In the genomic region with DNA sequence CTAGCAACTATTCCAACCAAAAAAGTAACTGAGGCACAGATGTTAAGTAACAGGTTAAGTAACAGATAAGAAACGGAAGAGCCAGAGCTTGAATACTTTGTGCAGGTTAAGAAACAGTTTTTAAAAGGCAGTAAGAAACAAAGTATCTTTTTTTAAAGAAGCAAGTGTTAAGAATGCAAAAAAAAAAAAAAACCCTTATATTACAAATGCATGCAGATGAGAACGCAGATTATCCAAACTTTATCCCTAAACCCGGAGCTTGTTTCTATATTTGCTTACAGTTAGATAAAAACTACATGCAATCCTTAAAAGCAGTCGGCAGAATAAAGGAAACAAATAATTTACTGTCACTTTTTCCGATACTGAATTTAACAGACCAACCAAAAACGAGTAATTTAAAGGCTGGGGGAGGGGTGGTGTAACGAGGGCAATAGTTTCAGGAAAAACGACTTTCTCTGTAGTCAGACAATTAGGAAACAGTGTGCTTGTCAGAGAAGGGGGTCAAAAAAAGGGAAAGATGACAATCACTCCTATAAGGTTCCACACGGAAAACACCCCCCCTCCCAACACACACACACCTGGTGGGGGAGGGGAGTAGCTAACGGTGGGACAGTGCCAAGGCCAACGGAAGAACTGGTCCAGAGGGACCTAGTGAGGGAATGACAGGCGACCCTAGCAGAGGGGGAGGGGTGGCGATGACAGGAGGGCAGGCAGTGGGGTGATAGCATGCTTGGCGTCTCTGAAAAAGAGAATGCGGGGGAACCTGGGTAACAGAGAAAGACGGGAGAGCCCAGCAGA, we compare ENCODE assay signal across 8 mouse cellular contexts. TPM values are rescaled to one million over a fixed set of nuclear protein-coding genes. Genes with fewer than 3 reads are reported as not detected.
A peak's percentile ranks its signal among the peaks of the same experiment; 100 is the strongest.
DNase-seq lines count a peak whose midpoint lies in the region; ATAC-seq and TF ChIP-seq lines count a peak whose summit lies in the region.

No protein-coding gene starts in this region.

- H3K9ac ChIP-seq in forebrain, postnatal 0 days: peak overlapping the region; percentile 85
- H3K9ac ChIP-seq in hindbrain, embryonic 16.5 days (ENCODE audit: low read depth, low read length): peak overlapping the region; percentile 82

- H3K9me3 ChIP-seq in forebrain, postnatal 0 days (ENCODE audit: low read length): no peaks in the 10 kb centered on the region
- no peaks in the 10 kb centered on the region for H3K9me3 ChIP-seq in hindbrain, embryonic 16.5 days (ENCODE audit: control insufficient read depth, low read length)

- TF ChIP-seq CTCF in cerebellum, adult 2 months (IDR thresholded peaks at IDR 0.05; ENCODE audit: borderline replicate concordance, insufficient read depth, low read depth, low read length): no peak
- TF ChIP-seq CTCF in forebrain, postnatal 0 days (IDR thresholded peaks at IDR 0.05; ENCODE audit: low read depth): no peak

- peak overlapping the region; percentile 81; the same call in 1 of the 2 replicates for H3K27ac ChIP-seq in cerebellum, adult 2 months (ENCODE audit: insufficient read depth, low read length)
- peak overlapping the region; percentile 96; the same call in 1 of the 2 replicates for H3K27ac ChIP-seq in forebrain, postnatal 0 days (ENCODE audit: low read depth, low read length)
- H3K27ac ChIP-seq in hindbrain, embryonic 16.5 days (ENCODE audit: low read depth, low read length): peak overlapping the region; percentile 94

- H3K4me1 ChIP-seq in cerebellum, adult 2 months (ENCODE audit: control insufficient read depth, insufficient read depth, low read length): no peaks in the 10 kb centered on the region; the same call in 1 of the 2 replicates
- peaks cover 14% of the 10 kb centered on the region for H3K4me1 ChIP-seq in forebrain, postnatal 0 days (ENCODE audit: insufficient read depth)
- H3K4me1 ChIP-seq in hindbrain, embryonic 16.5 days (ENCODE audit: control insufficient read depth, insufficient read depth, low read depth, low read length): peaks cover 22% of the 10 kb centered on the region

- H3K4me3 ChIP-seq in cerebellum, adult 2 months (replicated peaks; ENCODE audit: insufficient read depth, low read depth, low read length): peak overlapping the region; percentile 74
- peak overlapping the region; percentile 96 for H3K4me3 ChIP-seq in forebrain, postnatal 0 days (ENCODE audit: low read depth, low read length)
- peak overlapping the region; percentile 86 for H3K4me3 ChIP-seq in hindbrain, embryonic 16.5 days (ENCODE audit: low read length)

- peak overlapping the region; percentile 95 for H3K4me2 ChIP-seq in forebrain, postnatal 0 days (ENCODE audit: low read depth)
- peak overlapping the region; percentile 81 for H3K4me2 ChIP-seq in hindbrain, embryonic 16.5 days (ENCODE audit: low read length)

- DNase-seq in NIH3T3 (ENCODE audit: low read depth): peak; percentile 21
- peak; percentile 56 to 61 for DNase-seq in cerebellum, adult 2 months
- peak; percentile 16 for DNase-seq in forebrain, postnatal 0 days
- DNase-seq in left cerebral cortex, postnatal 10 days (ENCODE audit: extremely low spot score in 1 of 2, low spot score in 2 of 2): peak; percentile 19 to 74
- DNase-seq in right cerebral cortex, postnatal 25 days: peak; percentile 22

- intact Hi-C loops in left cerebral cortex, postnatal 10 days (cut with DNase I): no loop called here

- no peak for TF ChIP-seq POLR2A in cerebellum, adult 2 months (IDR thresholded peaks at IDR 0.05; ENCODE audit: borderline replicate concordance, insufficient read depth, low read length)

- no peak for ATAC-seq in forebrain, postnatal 0 days
- ATAC-seq in hindbrain, embryonic 16.5 days: peak; percentile 0; the same call in 1 of the 2 replicates
- peak; percentile 12 for ATAC-seq in megakaryocyte progenitor cell, adult 5-6 weeks (replicated peaks; ENCODE audit: poor library complexity)
- ATAC-seq in activated CD4-positive, CD25-positive, alpha-beta regulatory T cell, adult 4 months: no peak

- H3K36me3 ChIP-seq in forebrain, postnatal 0 days (ENCODE audit: insufficient read depth): peaks cover 2% of the 10 kb centered on the region
- peaks cover under 1% of the 10 kb centered on the region for H3K36me3 ChIP-seq in hindbrain, embryonic 16.5 days (ENCODE audit: control insufficient read depth, insufficient read depth, low read length)

- no peaks in the 10 kb centered on the region for H3K27me3 ChIP-seq in cerebellum, adult 2 months (ENCODE audit: control insufficient read depth, insufficient read depth, low read length)
- no peaks in the 10 kb centered on the region for H3K27me3 ChIP-seq in forebrain, postnatal 0 days (ENCODE audit: insufficient read depth, low read length)
- H3K27me3 ChIP-seq in hindbrain, embryonic 16.5 days (replicated peaks; ENCODE audit: control insufficient read depth, insufficient read depth, low read length): no peaks in the 10 kb centered on the region

- WGBS in cerebellum, adult 2 months: 4% methylated on average over 16 of the region's 16 CpGs
- WGBS in forebrain, postnatal 0 days: 4% methylated on average over 16 of the region's 16 CpGs
- 4% methylated on average over 16 of the region's 16 CpGs for WGBS in hindbrain, embryonic 16.5 days

RNA-seq across cellular contexts. Expression of a gene that starts 1.0 kb away (rescaled TPM):
- polyA plus RNA-seq in cerebellum, adult 2 months (2012; rRNA removed): 10.3 and 10.4 TPM in 2 replicates
- total RNA-seq in forebrain, postnatal 0 days (2014; rRNA removed): 13.8 and 13.9 TPM in 2 replicates
- 2.2 and 2.6 TPM in 2 replicates for polyA plus RNA-seq in forebrain, postnatal 0 days (2015; fragmentation: Nextera tagmentation; extraction: Ambion mirVana)
- polyA plus RNA-seq in hindbrain, embryonic 16.5 days (2015; fragmentation: Nextera tagmentation; extraction: Ambion mirVana): 4.3 and 5.0 TPM in 2 replicates
- total RNA-seq in left cerebral cortex, postnatal 10 days (2021): 10 to 100 TPM; 13.1 to 14.4 TPM
- total RNA-seq in megakaryocyte progenitor cell, adult 5-6 weeks (2015): 28.5 and 29.3 TPM in 2 replicates
- total RNA-seq in megakaryocyte progenitor cell, adult 5-6 weeks (2017): 12.6 and 19.9 TPM in 2 replicates
- 1 to 10 TPM; 8.9 to 9.8 TPM for polyA plus RNA-seq in activated CD4-positive, CD25-positive, alpha-beta regulatory T cell, adult 4 months (2017; shearing (Covaris generic))

RNA-seq across cellular contexts. Expression of a gene that starts 1.3 kb away (rescaled TPM):
- polyA plus RNA-seq in cerebellum, adult 2 months (2012; rRNA removed): 39.3 and 40.4 TPM in 2 replicates
- total RNA-seq in forebrain, postnatal 0 days (2014; rRNA removed): 79.0 and 82.9 TPM in 2 replicates
- polyA plus RNA-seq in forebrain, postnatal 0 days (2015; fragmentation: Nextera tagmentation; extraction: Ambion mirVana): 45.3 and 50.9 TPM in 2 replicates
- polyA plus RNA-seq in hindbrain, embryonic 16.5 days (2015; fragmentation: Nextera tagmentation; extraction: Ambion mirVana): 59.4 and 68.2 TPM in 2 replicates
- 10 to 100 TPM; 53.6 to 58.1 TPM for total RNA-seq in left cerebral cortex, postnatal 10 days (2021)
- 119 and 134 TPM in 2 replicates for total RNA-seq in megakaryocyte progenitor cell, adult 5-6 weeks (2015)
- 81.9 and 107 TPM in 2 replicates for total RNA-seq in megakaryocyte progenitor cell, adult 5-6 weeks (2017)
- 10 to 100 TPM; 45.1 to 53.3 TPM for polyA plus RNA-seq in activated CD4-positive, CD25-positive, alpha-beta regulatory T cell, adult 4 months (2017; shearing (Covaris generic))

Comparison
In these comparisons a context has a peak if more than half of its experiments do, and no peak if none do; other contexts are left out.
1. ATAC-seq: peak in hindbrain, embryonic 16.5 days (single experiment) and megakaryocyte progenitor cell, adult 5-6 weeks (single experiment); none in forebrain, postnatal 0 days (single experiment) and activated CD4-positive, CD25-positive, alpha-beta regulatory T cell, adult 4 months (single experiment).
2. Peak in every context shown above with its lines, with median percentiles within 50 percentile points of each other: DNase-seq, H3K27ac ChIP-seq and H3K4me3 ChIP-seq.